Mouse (Mus musculus): Measurements from ENCODE around the gene Mrvi1. TPM values are rescaled to one million over a fixed set of nuclear protein-coding genes. Genes with fewer than 3 reads are reported as not detected.

Mrvi1 gene
- polyA plus RNA-seq, 1 experiment from 2014 or later, result 5.1 TPM

- H3K27ac ChIP-seq, result no peak overlapping the region
- H3K36me3 ChIP-seq, result peaks cover 49% of the 10 kb centered on the region
- no peak for DNase-seq (ENCODE audit: low spot score)
- no peaks in the 10 kb centered on the region for H3K27me3 ChIP-seq (ENCODE audit: insufficient read depth, poor library complexity, severe bottlenecking)
- WGBS, result 83% methylated on average over 8 of the region's 8 CpGs
- no peaks in the 10 kb centered on the region for H3K9me3 ChIP-seq
- peaks cover 35% of the 10 kb centered on the region for H3K4me1 ChIP-seq
- H3K4me3 ChIP-seq, result no peak overlapping the region
These were observed 158.0 kb downstream of the Mrvi1 start for GRCm38 (mm10) chr7:110823995-110824953.

- Histone ChIP-seq H3K27ac (no peak overlapping the region), H3K4me1 (peaks cover 42% of the 10 kb centered on the region), H3K36me3 (peaks cover 42% of the 10 kb centered on the region), H3K27me3 (ENCODE audit: insufficient read depth, poor library complexity, severe bottlenecking) (no peaks in the 10 kb centered on the region), H3K9me3 (no peaks in the 10 kb centered on the region), H3K4me3 (no peak overlapping the region)
- WGBS, result 67% methylated on average over 4 of the region's 4 CpGs
- DNase-seq (ENCODE audit: low spot score), result no peak
These were observed 158.7 kb downstream of the Mrvi1 start for GRCm38 (mm10) chr7:110823593-110823992.

- Histone ChIP-seq H3K4me1 (peaks cover 47% of the 10 kb centered on the region), H3K36me3 (peaks cover 37% of the 10 kb centered on the region), H3K9me3 (no peaks in the 10 kb centered on the region), H3K27me3 (ENCODE audit: insufficient read depth, poor library complexity, severe bottlenecking) (no peaks in the 10 kb centered on the region), H3K4me3 (no peak overlapping the region), H3K27ac (no peak overlapping the region)
- WGBS, result 82% methylated on average over 8 of the region's 8 CpGs
- DNase-seq (ENCODE audit: low spot score), result no peak
These were observed 159.2 kb downstream of the Mrvi1 start for GRCm38 (mm10) chr7:110823076-110823475.

GRCm38 (mm10) chr7:110822055-110822454, 160.2 kb downstream of the Mrvi1 start:
- Histone ChIP-seq H3K27me3 (ENCODE audit: insufficient read depth, poor library complexity, severe bottlenecking) (no peaks in the 10 kb centered on the region), H3K4me3 (no peak overlapping the region), H3K36me3 (peaks cover 29% of the 10 kb centered on the region), H3K27ac (peak overlapping the region; percentile 53; the same call in 1 of the 2 replicates), H3K4me1 (peaks cover 48% of the 10 kb centered on the region), H3K9me3 (no peaks in the 10 kb centered on the region)
- no peak for DNase-seq (ENCODE audit: low spot score)
- WGBS, result 79% methylated on average over 4 of the region's 4 CpGs

DNA sequence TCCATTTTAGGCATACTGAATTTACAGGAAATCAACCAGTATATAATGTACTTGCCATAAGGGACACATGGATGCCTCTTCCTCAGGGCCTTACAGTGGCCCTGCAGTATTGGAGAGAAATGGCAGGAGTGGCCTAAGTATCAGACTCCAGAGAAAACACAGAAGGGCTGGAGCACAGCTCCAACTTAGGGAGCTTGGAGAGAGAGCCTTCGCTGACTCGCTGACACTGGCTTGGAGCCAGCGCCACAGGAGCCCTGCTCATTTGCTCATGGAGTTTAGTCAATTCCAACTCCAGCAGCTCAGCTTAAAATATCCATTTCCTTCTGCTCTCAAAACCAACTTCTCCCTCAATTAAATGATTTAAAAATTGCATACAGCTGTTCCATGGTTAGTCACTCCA, 160.6 kb downstream of the Mrvi1 start:
- no peak for DNase-seq (ENCODE audit: low spot score)
- H3K9me3 ChIP-seq, result no peaks in the 10 kb centered on the region
- peaks cover 48% of the 10 kb centered on the region for H3K4me1 ChIP-seq
- H3K4me3 ChIP-seq, result no peak overlapping the region
- H3K36me3 ChIP-seq, result peaks cover 29% of the 10 kb centered on the region
- no peaks in the 10 kb centered on the region for H3K27me3 ChIP-seq (ENCODE audit: insufficient read depth, poor library complexity, severe bottlenecking)
- peak overlapping the region; percentile 53; the same call in 1 of the 2 replicates for H3K27ac ChIP-seq
- WGBS, result 40% methylated on average over 3 of the region's 3 CpGs

DNA sequence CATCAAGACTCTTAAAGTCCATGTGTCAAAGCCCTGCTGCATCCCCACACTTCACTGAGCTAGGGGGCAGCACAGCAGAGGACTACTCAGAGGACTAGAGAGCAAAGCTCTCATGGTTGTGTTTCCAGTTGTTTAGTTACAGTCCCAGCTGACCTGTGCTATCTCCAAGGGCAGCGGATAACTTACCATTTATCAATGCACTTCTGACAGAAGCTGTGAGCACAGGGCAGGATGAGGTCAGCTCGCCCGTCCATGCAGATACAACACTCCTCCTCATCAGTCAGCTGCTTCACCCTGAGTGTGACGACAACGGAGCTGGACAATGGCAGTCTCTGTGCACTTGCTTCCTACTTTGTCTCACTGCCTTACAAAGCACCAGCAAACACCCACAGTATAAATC, 161.2 kb downstream of the Mrvi1 start:
- Histone ChIP-seq H3K4me3 (no peak overlapping the region), H3K9me3 (no peaks in the 10 kb centered on the region), H3K27ac (peak overlapping the region; percentile 53; the same call in 1 of the 2 replicates), H3K4me1 (peaks cover 48% of the 10 kb centered on the region), H3K36me3 (peaks cover 29% of the 10 kb centered on the region), H3K27me3 (ENCODE audit: insufficient read depth, poor library complexity, severe bottlenecking) (no peaks in the 10 kb centered on the region)
- no peak for DNase-seq (ENCODE audit: low spot score)
- 10% methylated on average over 5 of the region's 5 CpGs for WGBS

- Histone ChIP-seq H3K27ac (peak overlapping the region; percentile 72), H3K27me3 (ENCODE audit: insufficient read depth, poor library complexity, severe bottlenecking) (no peaks in the 10 kb centered on the region), H3K9me3 (no peaks in the 10 kb centered on the region), H3K4me3 (no peak overlapping the region), H3K4me1 (peaks cover 48% of the 10 kb centered on the region), H3K36me3 (peaks cover 16% of the 10 kb centered on the region; the same call in 1 of the 2 replicates)
- DNase-seq (ENCODE audit: low spot score), result no peak
- 37% methylated on average over 11 of the region's 11 CpGs for WGBS
These were observed 163.4 kb downstream of the Mrvi1 start for GRCm38 (mm10) chr7:110818787-110819350.

Other genes with a start within 250 kb of the Mrvi1 start
- 4.9 and 5.7 TPM in 2 replicates for gene Ampd3, start 214.3 kb downstream of the Mrvi1 start, polyA plus RNA-seq (2016; fragmentation: Nextera tagmentation; extraction: Ambion mirVana)
- gene Rnf141, start 138.0 kb downstream of the Mrvi1 start, polyA plus RNA-seq (2016; fragmentation: Nextera tagmentation; extraction: Ambion mirVana), result 29.3 and 31.6 TPM in 2 replicates
- gene Lyve1, start 119.2 kb downstream of the Mrvi1 start, polyA plus RNA-seq (2016; fragmentation: Nextera tagmentation; extraction: Ambion mirVana), result 1.6 and 3.6 TPM in 2 replicates
- gene Ctr9, start 46.5 kb upstream of the Mrvi1 start, polyA plus RNA-seq (2016; fragmentation: Nextera tagmentation; extraction: Ambion mirVana), result 52.3 and 63.1 TPM in 2 replicates
- 914 and 925 TPM in 2 replicates for gene Eif4g2, start 100.6 kb upstream of the Mrvi1 start, polyA plus RNA-seq (2016; fragmentation: Nextera tagmentation; extraction: Ambion mirVana)

All from heart, embryonic 10.5 days (tissue).